Mouse (Mus musculus) heart, postnatal 25 days (tissue): ENCODE measurements around the gene Gnao1. TPM values are rescaled to one million over a fixed set of nuclear protein-coding genes. Genes with fewer than 3 reads are reported as not detected.

Source experiments
- DNase-seq: peaks from one replicate; pipeline ENCODE4 v3.0.0; 2022; ENCODE audit warnings: low spot score
- intact Hi-C: fragments of 180-260 bp; cut with DNase I; formaldehyde crosslinking; loops from one replicate; pipeline ENCODE4 v1.15.1; 2025
- total RNA-seq, 2 experiments: library from RNA; stranded (reverse); gene quantifications; 2 replicates each; pipeline ENCODE4 v1.2.3; 2021

Gene Gnao1
- total RNA-seq, result 10 to 100 TPM; 26.0 to 27.4 TPM

DNA sequence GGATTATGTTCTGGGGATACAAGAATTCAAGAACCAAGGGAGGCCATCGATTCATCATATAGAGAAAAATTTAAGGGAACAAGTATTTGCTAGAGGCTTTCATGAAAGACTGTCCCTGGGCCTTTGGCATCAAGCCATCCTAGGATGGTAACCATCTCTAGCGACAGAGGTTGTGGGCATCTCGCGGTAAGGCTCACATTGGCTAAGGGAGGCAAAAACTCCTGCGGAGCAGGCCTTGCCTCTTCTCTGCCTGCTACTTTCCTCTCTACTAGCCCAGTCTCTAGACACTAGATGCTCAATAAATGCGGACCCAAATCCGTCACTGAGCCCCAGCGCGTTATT, at the start of gene Gnao1:
TSS of gene Gnao1 (plus strand) at position 281 of the 342 bp plus-strand sequence.
- intact Hi-C loops, result loop anchor here (2.0 kb wide), 1 partner anchor 147 kb away; no protein-coding TSS in a partner anchor
- no peak for DNase-seq

DNA sequence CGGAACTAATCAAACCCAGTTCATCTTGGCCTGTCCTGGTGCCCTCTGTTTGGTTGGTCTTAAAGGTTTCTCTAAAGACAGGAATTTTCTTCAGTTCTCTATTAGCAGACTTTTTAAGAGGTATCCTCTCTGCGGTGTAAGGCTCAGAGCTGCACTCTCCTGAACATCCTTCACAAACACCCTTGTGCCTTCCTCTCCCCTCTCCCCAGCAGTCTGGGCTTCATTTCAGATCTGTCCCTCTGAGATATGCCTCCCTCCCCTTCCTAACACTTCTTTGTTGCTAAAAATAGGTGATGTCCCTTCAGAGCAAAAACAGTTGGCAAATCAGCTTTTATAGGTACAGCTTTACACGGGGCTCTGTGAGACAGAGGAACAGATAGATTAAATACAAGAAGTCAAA, 32.2 kb upstream of the Gnao1 start:
- intact Hi-C loops, result no loop called here
- no peak for DNase-seq

DNA sequence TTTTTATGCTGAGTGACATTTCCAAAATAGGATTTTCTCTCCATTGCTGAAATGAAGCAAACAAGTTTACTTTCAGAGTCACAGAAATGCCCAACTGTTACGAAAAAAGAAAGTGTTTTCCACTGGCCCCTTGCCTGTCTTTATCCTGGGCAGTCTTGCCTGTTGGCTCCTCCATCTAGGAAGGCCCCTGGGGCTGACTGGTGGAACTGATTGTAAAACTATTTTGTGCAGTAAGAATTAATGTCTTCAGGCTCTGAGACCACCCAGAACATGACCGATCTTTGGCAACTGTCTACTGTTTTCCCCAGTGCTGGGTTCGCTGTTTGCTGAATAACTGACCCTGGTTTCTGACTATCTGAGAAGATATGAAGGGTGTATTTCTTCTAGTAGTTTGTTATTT, 540 bp upstream of the Gnao1 start:
- intact Hi-C loops, result no loop called here
- no peak for DNase-seq

DNA sequence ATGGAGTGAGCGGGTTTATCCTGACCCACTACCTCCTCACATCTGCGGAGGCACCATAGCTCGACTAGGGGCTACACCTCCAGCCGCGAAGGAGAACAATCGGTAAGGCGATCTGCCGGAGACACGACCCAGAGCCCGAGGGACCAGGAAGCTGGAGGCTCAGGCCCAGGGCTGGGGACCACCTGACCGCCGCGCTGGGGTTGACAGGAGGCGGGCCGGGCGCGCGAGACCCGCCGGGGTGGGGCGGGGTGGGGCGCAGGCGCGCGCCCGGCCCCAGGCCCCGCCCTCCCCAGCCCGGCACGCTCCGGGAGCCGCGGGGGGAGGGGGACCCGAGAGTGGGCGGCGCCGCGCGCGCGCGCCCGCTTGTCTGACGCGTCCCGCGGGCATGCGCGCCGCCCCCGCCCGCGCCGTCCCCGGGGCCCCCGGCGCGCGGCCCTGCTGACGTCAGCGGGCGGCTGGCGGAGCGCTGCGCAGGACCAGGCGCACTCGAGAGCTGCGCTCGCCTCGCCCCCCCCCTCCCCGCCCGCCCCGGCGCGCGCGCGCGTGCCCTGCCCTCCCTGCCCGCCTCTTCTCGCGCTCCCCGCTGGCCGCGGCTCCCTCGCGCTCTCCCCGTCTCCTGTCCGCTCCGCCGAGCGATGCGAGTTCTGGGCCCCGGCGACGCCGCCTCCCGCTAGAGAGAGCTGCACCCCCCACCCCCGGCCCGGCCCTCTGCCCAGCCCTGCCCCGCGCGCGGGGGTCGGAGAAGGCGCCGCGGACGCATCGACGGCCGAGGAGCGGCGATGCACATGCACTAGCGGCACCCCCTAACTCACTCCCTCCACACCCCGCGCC, 477 bp downstream of the Gnao1 start:
- DNase-seq, result peak; percentile 65
- intact Hi-C loops, result loop anchor here (2.0 kb wide), 1 partner anchor 147 kb away; no protein-coding TSS in a partner anchor

DNA sequence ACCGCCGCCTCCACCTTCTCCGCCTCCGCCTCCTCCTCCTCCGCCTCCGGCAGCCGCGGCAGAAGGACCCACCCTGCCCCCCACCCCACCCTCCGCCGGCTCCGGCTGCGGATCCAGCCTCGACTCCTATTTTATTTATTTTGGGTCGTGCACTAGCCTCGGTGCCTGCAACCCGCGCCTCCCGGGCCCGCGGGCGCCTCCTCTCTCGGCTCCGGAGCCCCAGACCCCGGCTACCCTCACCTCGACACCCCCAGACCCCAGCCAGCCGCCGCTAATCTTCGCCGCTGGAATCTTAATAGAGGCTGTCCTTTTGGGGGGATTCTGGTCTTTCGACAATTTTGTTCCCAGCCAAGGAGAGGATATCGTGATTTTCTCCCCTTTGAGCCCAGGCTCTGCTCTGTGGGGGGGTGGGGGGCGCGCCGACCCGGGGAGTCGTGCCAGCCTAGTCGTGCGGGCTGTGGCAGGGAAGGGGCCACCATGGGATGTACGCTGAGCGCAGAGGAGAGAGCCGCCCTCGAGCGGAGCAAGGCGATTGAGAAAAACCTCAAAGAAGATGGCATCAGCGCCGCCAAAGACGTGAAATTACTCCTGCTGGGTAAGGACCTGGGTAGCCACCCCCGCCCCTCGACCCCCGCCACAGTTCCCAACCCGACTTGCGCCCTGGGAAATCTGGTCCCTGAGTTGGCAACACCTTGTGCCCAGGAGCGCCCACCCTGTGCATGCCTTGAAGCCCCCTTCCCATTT, 1.3 kb downstream of the Gnao1 start:
- no peak for DNase-seq

DNA sequence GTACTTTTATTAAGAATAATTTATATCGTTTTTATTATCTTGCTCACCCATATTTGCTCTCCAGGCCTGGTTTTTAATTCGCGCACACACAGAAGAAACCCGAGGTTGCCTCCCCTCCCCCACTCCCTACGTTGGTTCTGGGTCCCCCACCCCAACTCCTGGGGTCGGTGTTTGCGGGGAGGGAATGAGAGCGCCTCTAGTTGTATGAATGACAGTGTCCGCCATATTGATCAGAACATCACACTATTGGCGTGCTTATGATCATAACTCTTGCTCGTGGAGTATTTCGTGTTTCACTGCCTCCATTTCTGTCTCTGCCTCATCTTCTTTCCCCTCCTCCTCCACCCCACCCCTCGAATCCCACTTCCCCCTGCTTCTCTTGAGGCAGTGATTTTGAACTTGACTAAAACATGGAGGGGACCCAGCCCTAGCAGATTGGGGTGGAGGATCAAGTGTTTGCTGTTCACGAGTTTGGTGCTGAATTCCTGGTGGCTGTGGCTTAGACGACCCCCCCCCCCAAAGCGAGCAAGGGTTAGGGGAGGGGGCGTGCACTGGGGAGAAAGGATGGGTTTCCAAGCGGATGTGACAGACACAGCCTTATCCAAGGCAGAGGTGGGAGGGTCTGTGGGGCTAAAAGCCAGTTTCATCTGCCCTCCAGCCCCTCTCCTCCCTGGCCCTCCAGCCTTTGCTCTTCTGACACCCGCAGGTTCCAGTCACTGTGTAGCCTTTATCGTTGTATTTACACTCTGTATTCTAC, 2.1 kb downstream of the Gnao1 start:
- DNase-seq, result no peak
- intact Hi-C loops, result loop anchor here (2.0 kb wide), 2 partner anchors 119 to 149 kb away; no protein-coding TSS in a partner anchor

More for the DNA sequence above, 1.3 kb downstream of the Gnao1 start:
- intact Hi-C loops, result loop anchor here (2.0 kb wide), 1 partner anchor 148 kb away; no protein-coding TSS in a partner anchor

DNA sequence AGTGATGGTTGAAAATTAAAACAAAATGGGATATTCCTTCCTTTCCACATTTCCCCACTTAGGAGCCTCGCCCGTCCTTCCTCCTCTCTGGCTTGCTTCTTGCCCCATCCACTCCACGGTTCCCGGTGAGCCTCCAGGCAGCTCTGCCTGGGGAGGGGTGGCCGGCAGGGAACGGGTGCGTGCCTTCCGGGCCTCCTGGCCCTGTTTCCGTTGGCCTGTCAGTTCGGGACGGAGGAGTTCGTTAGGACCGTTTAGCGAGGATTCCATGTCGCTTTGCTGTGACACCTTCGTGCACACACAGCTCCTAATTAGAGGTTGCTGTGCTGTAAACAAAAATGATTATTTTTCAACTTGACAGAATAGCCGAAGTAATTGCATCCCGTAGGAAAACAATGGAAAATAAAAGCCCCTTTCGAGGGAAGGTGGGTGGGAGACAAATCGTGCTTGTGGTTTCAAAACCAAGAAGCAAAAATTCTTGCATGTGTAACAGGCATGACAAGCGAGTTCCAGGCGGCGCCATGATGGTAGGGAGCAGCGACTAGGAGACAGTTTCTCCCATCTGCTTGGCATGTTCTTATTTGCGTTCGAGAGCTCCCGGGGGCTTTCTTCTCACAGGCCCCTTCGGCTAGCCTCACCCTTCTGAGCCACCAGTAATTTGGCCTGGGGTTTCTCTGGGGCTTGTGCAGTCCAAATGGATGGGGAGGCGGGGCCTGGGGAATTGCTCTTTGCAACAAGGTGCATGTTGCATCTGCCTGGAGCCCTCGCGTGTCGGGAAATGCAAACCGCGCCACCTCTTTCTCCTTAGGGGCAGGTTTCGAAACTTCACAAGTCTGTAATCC, 3.0 kb downstream of the Gnao1 start:
- intact Hi-C loops, result loop anchor here (2.0 kb wide), 1 partner anchor 118 kb away; no protein-coding TSS in a partner anchor
- DNase-seq, result no peak

DNA sequence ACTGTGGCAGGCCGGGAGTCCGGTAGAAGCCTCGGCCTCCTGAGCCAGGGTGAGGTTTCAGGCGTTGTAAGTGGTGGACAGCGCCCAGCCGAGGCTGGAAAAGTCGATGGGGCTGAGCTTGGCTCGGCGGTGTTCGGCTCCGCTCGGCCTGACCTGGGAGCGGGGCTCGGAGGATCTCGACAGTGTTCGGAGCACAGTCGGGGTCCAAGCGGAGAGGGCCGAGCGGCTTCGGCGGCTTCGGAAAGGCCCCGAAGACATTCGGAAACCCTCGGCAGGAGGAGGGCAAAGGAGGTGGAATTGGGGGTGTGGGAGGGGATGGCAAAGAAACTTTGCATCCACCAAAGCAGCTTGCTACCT, 3.6 kb downstream of the Gnao1 start:
- peak; percentile 75 for DNase-seq
- intact Hi-C loops, result loop anchor here (2.0 kb wide), 1 partner anchor 117 kb away; no protein-coding TSS in a partner anchor

DNA sequence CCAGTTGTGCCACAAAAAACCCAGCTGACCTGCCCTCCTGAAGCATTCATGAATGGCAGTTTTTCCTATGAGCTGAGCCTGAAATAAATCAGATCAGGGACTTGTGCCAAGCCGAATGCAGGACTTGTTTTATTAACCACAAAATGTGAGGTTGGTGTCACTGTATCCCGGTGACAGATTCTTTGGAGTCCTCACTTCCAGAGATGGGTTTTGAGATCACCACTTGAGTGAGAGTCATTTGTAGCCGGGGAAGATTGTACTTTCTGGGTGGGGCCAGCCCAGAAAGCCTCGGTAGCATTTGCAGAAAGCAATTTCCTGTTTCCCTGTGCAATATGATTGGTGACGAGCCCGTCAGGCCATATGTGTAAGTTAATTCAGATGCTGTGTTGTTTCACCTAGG, 4.5 kb downstream of the Gnao1 start:
- intact Hi-C loops, result no loop called here
- no peak for DNase-seq

DNA sequence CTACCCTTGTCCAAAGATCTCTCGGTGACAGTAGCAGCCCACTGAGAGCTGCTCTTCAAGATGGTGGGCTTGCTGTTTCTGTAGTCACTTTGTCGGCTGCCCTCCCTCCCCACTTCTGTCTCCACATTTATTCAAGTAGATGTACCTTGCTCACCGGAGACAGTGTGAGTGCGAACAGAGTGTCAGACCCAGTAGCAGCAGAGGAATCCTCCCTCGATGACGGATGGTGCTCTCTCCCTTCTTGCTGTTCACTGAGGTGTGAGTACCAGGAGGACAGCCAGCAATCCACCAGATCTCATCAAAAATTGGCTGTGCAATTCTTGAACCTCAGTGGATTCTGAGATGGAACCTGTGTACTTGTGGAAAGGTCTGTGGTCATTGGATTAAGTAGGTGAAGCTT, 6.5 kb downstream of the Gnao1 start:
- intact Hi-C loops, result no loop called here
- DNase-seq, result no peak

DNA sequence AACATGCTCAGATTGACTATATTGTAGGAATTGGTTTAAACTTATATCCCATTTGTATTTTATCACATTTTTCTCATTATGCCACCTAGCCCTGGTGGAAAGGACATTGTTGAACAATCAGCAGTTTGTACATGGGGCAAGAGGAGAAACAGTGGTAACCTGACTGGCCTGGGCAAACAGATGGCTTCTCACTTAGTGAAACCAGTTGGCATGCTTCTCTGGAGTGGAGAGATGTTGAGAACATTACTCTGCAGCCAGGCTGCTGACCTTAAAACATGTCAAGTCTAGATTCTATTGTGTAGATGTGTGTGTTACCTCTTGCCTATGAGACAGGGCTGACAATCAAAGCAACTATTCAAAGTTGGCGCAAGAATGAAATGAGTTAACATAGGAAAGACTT, 7.6 kb downstream of the Gnao1 start:
- DNase-seq, result no peak
- intact Hi-C loops, result no loop called here

DNA sequence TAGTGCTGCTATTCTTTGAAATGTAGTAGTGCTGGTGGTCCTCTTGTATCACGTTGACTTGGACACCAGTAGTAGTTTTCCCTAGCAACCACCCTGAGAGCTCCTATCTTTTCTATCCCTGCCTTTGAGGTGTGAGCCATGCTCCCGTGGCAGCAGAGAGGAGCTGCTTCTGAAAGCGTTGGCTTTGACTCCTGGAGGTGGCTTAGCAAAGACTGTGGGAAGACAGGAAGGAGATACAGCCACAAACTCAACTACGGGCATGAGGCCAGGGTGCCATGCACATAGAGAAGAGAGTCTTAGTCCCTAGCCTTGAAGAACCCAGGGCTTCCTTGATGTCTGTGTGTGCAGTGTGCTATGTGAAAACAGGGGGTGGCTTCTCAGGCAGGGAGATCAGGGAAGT, 10.2 kb downstream of the Gnao1 start:
- intact Hi-C loops, result no loop called here
- DNase-seq, result no peak

DNA sequence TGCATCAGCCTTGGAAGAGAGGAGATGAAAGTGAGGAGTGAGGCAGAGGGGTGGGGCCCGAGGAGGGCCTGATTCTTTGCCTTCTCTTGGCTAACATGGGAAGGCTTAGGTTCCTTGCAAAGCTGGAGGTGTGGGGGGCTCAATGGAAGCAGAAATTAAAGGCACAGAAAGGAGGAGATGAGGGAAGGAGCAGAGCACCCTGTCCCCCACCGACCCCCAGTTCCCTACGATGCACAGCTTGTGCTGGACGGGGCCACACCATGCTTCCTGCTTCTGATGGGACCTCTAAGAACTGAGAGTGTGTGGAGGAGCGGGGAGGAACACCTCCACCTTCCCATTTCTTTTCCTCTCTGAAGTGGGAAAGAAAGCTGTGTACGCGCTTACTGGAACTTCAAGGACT, 11.6 kb downstream of the Gnao1 start:
- DNase-seq, result no peak
- intact Hi-C loops, result no loop called here

DNA sequence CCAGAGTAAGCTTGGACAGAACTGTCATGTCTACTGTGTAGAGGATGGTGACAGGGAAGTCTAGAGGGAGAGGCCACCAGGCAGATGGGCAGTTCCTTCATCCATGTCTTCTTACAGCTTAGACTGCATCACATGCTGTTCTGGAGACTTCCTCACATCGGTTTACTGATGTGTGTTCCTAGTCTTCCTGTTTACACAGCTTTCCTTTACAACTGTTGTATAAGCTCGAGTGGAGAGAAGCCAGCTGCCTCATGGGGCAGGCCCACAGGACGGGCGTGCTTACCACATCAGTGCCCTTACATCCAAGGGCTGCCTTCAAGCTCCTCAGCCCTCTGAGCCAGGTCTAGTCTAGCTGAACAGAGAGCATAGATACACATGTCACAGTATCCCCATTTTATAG, 15.6 kb downstream of the Gnao1 start:
- intact Hi-C loops, result no loop called here

DNA sequence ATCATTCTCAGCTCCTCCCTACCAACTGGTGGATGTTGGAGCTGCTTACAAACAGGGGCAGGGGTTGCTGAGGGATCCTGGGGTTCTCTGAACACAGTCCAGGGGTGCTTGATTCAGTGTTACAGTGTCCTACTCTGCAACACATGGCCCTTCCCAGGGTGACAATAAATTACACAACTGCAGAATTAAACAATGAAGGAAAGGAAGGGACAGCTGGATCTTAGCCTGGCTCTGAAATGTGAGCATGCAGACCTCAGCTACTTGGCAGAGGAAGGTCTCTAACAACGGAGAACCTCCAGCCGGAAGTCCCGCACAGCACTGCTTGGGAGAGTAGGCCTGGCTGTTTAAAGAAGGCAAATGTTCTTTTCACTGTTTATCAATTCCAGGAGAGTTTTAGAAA, 20.9 kb downstream of the Gnao1 start:
- intact Hi-C loops, result no loop called here
- no peak for DNase-seq

More for the DNA sequence above, 15.6 kb downstream of the Gnao1 start:
- DNase-seq, result no peak

DNA sequence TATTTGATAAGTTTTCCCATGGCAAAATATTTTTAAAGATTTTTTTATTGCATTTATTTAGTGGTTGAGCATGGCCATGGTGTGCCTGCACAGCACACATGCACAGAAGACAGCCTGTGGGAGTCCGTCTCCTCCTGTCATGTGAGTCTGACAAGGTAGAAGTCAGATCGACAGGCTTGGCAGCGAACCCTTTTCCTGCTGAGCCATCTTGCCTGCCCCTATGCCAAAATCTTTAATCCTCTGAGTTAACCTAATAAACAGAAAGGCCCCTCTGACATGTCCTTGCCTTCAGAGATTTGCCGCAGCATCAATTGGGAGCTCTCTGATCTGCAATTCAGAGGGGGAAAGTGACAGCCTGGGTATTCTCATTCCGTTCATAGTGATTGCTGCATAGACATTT, 26.0 kb downstream of the Gnao1 start:
- intact Hi-C loops, result no loop called here
- no peak for DNase-seq

DNA sequence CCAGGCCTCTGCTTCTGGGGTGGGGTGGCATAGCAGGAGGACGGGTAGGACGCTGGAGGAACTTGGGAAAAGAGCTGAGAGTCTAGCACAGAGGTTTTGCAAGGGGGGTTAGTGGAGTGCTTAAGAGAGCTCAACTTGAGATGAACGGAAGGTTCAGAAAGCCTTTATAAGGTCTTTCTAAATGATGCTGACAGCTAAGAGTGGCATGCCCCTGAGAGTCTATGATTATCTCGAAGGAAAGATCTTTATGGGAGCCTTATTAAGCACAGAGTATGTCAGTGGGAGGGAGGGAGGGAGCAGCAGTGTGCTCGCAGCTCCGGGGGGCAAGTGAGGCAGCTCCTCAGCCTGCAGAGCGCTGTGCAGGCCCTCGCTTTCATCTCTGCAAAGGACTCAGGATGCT, 29.3 kb downstream of the Gnao1 start:
- DNase-seq, result no peak

DNA sequence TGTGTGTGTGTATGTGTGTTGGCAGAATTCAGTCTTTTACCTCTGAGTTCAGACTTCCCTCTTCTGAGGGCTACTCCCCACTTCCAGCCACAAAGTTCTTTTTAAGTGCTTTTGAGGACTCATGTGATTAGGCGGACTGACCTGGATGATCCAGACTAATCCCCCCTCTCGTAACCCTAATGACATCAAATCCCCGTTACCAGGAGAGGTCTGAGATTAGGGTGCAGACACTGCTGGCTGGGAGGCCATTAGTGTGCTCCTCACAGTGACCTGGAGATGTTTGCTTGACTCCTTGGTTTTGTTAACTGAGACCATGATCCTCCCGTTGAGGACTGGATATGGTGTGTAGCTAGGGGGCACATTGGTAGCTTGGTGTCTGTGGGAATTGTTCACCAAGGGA, 30.7 kb downstream of the Gnao1 start:
- no peak for DNase-seq
- intact Hi-C loops, result loop anchor here (5.0 to 10.0 kb wide), 3 partner anchors 92 to 246 kb away; no protein-coding TSS in a partner anchor

More for the DNA sequence above, 29.3 kb downstream of the Gnao1 start:
- intact Hi-C loops, result no loop called here
